In the genomic region with DNA sequence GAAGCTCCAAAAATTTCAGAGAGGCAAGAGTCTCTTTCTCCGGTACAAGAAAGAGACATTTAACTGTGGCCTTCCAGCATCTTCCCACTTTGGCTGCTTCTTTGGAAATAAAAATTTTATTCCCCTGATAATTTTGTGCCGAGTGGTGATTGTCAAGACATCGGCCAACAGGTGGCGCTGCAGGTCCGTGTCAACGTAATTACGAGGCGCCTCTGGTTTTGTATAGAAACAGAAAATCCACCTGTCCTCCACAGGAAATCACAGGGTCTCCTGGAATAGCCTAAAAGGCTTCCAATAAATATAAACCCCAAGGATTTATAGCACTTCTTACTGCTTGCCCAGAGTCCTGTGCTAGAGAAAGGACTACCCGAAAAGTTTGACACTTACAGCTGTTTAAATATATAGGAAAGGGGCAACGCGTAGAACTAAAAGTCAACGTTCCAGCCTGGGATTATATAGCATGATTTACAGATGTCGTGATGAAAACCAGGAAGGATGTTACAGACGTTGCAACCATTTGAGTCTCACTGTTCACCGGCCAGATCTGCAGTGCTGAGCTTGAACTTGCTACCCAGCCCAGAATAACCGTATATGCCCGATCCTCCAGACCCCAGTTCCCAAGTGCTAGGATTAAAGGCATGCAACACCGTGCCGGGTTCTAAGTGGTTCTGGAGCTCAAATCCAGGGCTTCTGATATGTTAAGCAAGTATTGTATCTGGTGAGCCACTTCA, we compare ENCODE assay signal across 9 mouse cellular contexts.
DNase-seq lines count a peak whose midpoint lies in the region; ATAC-seq lines count a peak whose summit lies in the region.
"Had no signal": no experiment of that assay in that cellular context is flagged by ENCODE, and none has a peak within 500 bp of the region (broad histone marks: within the 10 kb centered on the region; RNA-seq: fewer than 3 reads in every experiment).

No protein-coding gene starts in this region.

- no peak overlapping the region for H3K9ac ChIP-seq in intestine, embryonic 14.5 days (ENCODE audit: low read length)
- H3K9ac ChIP-seq in intestine, embryonic 15.5 days: no peak overlapping the region
- no peak overlapping the region for H3K9ac ChIP-seq in embryonic facial prominence, embryonic 14.5 days (ENCODE audit: low read depth, low read length)
- no peak overlapping the region for H3K9ac ChIP-seq in limb, embryonic 11.5 days (ENCODE audit: low read length)
- H3K9ac ChIP-seq: embryonic facial prominence, embryonic 15.5 days had no signal

- H3K4me3 ChIP-seq in intestine, embryonic 14.5 days (ENCODE audit: low read depth, low read length): no peak overlapping the region
- no peak overlapping the region for H3K4me3 ChIP-seq in intestine, embryonic 15.5 days (replicated peaks)
- H3K4me3 ChIP-seq in embryonic facial prominence, embryonic 14.5 days (ENCODE audit: low read depth, low read length): no peak overlapping the region
- no peak overlapping the region for H3K4me3 ChIP-seq in limb, embryonic 11.5 days (ENCODE audit: low read depth, low read length)
- H3K4me3 ChIP-seq: embryonic facial prominence, embryonic 15.5 days had no signal

- H3K27me3 ChIP-seq in intestine, embryonic 14.5 days (replicated peaks; ENCODE audit: control insufficient read depth, insufficient read depth, low read length): no peaks in the 10 kb centered on the region
- no peaks in the 10 kb centered on the region for H3K27me3 ChIP-seq in intestine, embryonic 15.5 days (replicated peaks)
- H3K27me3 ChIP-seq in embryonic facial prominence, embryonic 14.5 days (replicated peaks; ENCODE audit: control insufficient read depth, insufficient read depth, low read length): no peaks in the 10 kb centered on the region
- no peaks in the 10 kb centered on the region for H3K27me3 ChIP-seq in limb, embryonic 11.5 days (ENCODE audit: control insufficient read depth, insufficient read depth, low read length)
- H3K27me3 ChIP-seq: embryonic facial prominence, embryonic 15.5 days had no signal

- WGBS in intestine, embryonic 14.5 days: 29% methylated on average over 19 of the region's 19 CpGs
- WGBS in intestine, embryonic 15.5 days: 34% methylated on average over 19 of the region's 19 CpGs
- 47% methylated on average over 19 of the region's 19 CpGs for WGBS in embryonic facial prominence, embryonic 14.5 days
- WGBS in limb, embryonic 11.5 days: 36% methylated on average over 19 of the region's 19 CpGs

- H3K36me3 ChIP-seq in intestine, embryonic 14.5 days (ENCODE audit: control insufficient read depth, insufficient read depth, low read length): no peaks in the 10 kb centered on the region
- H3K36me3 ChIP-seq in intestine, embryonic 15.5 days: no peaks in the 10 kb centered on the region
- no peaks in the 10 kb centered on the region for H3K36me3 ChIP-seq in embryonic facial prominence, embryonic 14.5 days (ENCODE audit: control insufficient read depth, insufficient read depth, low read length)
- H3K36me3 ChIP-seq in limb, embryonic 11.5 days (ENCODE audit: control insufficient read depth, insufficient read depth, low read length): no peaks in the 10 kb centered on the region
- H3K36me3 ChIP-seq: embryonic facial prominence, embryonic 15.5 days had no signal

- no peak overlapping the region for H3K27ac ChIP-seq in intestine, embryonic 14.5 days (ENCODE audit: low read depth)
- no peak overlapping the region for H3K27ac ChIP-seq in intestine, embryonic 15.5 days
- no peak overlapping the region for H3K27ac ChIP-seq in embryonic facial prominence, embryonic 14.5 days (replicated peaks; ENCODE audit: low read depth, low read length)
- no peak overlapping the region for H3K27ac ChIP-seq in limb, embryonic 11.5 days (replicated peaks; ENCODE audit: low read depth, low read length)
- H3K27ac ChIP-seq: embryonic facial prominence, embryonic 15.5 days had no signal

- H3K9me3 ChIP-seq in intestine, embryonic 14.5 days (ENCODE audit: control insufficient read depth, low read length): no peaks in the 10 kb centered on the region
- no peaks in the 10 kb centered on the region for H3K9me3 ChIP-seq in intestine, embryonic 15.5 days
- no peaks in the 10 kb centered on the region for H3K9me3 ChIP-seq in embryonic facial prominence, embryonic 14.5 days (ENCODE audit: control insufficient read depth, low read length)
- no peaks in the 10 kb centered on the region for H3K9me3 ChIP-seq in limb, embryonic 11.5 days (ENCODE audit: control insufficient read depth, low read length)
- H3K9me3 ChIP-seq: embryonic facial prominence, embryonic 15.5 days had no signal

- H3K4me2 ChIP-seq in intestine, embryonic 14.5 days (ENCODE audit: low read length): no peak overlapping the region
- no peak overlapping the region for H3K4me2 ChIP-seq in intestine, embryonic 15.5 days (replicated peaks)
- no peak overlapping the region for H3K4me2 ChIP-seq in embryonic facial prominence, embryonic 14.5 days (ENCODE audit: low read depth, low read length)
- H3K4me2 ChIP-seq in limb, embryonic 11.5 days (ENCODE audit: low read depth, severe bottlenecking): no peak overlapping the region
- H3K4me2 ChIP-seq: embryonic facial prominence, embryonic 15.5 days had no signal

- peak; percentile 95 for DNase-seq in intestine, embryonic 14.5 days (ENCODE audit: low spot score)
- peak; percentile 79 to 85 for DNase-seq in adrenal gland, postnatal 36 days
- peak; percentile 92 for DNase-seq in embryonic facial prominence, embryonic 14.5 days (ENCODE audit: low spot score)
- peak; percentile 80 for DNase-seq in hindlimb bud, embryonic 11.5 days (ENCODE audit: extremely low spot score, low read depth, low spot score)
- DNase-seq in limb, embryonic 11.5 days (ENCODE audit: low spot score): peak; percentile 94
- DNase-seq in ovary, postnatal 36 days (ENCODE audit: low spot score): peak; percentile 68
- peak; percentile 36 to 81 for DNase-seq in thymus, postnatal 10 days (ENCODE audit: low spot score in 2 of 2)

- no peak for ATAC-seq in intestine, embryonic 14.5 days (replicated peaks; ENCODE audit: low FRiP score, low TSS enrichment, low read depth)
- ATAC-seq in intestine, embryonic 15.5 days: no peak
- no peak for ATAC-seq in embryonic facial prominence, embryonic 14.5 days (ENCODE audit: low read depth)
- ATAC-seq in limb, embryonic 11.5 days (ENCODE audit: insufficient number of reproducible peaks, low FRiP score, low TSS enrichment, low read depth): no peak

- peaks cover 20% of the 10 kb centered on the region for H3K4me1 ChIP-seq in intestine, embryonic 14.5 days (replicated peaks; ENCODE audit: control insufficient read depth, insufficient read depth, low read length)
- no peaks in the 10 kb centered on the region for H3K4me1 ChIP-seq in intestine, embryonic 15.5 days (replicated peaks)
- 0 out of 2 replicates have a peak, but pooled peaks cover 3% of the 10 kb centered on the region for H3K4me1 ChIP-seq in embryonic facial prominence, embryonic 14.5 days (ENCODE audit: control insufficient read depth, insufficient read depth, low read length)
- H3K4me1 ChIP-seq in limb, embryonic 11.5 days (ENCODE audit: control insufficient read depth, insufficient read depth, low read length): 0 out of 2 replicates have a peak, but pooled peaks cover 4% of the 10 kb centered on the region
